Mouse (Mus musculus) testis, adult 2 months (tissue): ENCODE results near the gene Mapk8.

Source experiments
- CTCF ChIP-seq: fragments of 200-500 bp; IDR thresholded peaks from 2 replicates; pipeline ENCODE4 v1.5.1; 2012; ENCODE audit warnings: low read depth, mild to moderate bottlenecking, inconsistent platforms, low read length, moderate library complexity; ENCODE audit not compliant: control insufficient read depth, insufficient read depth, insufficient replicate concordance
- POLR2A ChIP-seq: fragments of 200-500 bp; IDR thresholded peaks from 2 replicates; pipeline ENCODE4 v1.6.1; 2012; ENCODE audit warnings: low read depth, mild to moderate bottlenecking, inconsistent platforms, low read length, moderate library complexity; ENCODE audit not compliant: control insufficient read depth

- TF ChIP-seq CTCF = no peak
- TF ChIP-seq POLR2A = no peak
Measured at GRCm38 (mm10) chr14:33364061-33364460, 82.9 kb downstream of the Mapk8 start.
